Mouse (Mus musculus): ENCODE measurements around the gene 1600002K03Rik.

The 1600002K03Rik gene

DNA sequence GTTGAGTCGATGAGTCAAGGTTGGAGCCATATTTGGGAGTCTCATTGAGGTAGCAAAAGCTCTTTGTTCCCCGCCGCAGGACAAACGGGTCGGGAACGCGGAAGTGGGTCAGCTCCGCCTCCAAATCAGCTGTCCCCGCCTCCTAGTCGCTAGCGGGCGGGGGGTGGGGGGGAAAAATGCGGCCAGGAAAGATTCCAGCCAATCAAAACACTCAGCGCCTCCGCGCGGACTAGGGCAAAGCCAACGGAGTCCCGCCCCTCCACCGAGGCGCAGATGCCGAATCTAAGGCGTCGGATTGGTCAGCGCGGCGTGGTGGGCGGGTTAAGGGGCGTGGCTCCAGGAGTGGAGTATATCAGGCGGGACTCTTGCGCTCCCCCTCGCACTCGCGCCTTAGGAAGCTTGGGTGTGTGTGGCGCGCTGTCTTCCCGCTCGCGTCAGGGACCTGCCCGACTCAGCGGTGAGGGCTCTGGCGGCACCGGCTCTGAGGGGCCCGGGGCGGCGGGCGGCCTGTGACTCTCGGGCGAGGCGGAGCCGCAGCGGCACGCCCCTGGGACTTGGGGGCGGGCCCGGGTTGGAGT lies 5.2 kb upstream of the 1600002K03Rik start:
- DNase-seq (ENCODE audit: low spot score in 2 of 2): peak; percentile 97 to 99

DNA sequence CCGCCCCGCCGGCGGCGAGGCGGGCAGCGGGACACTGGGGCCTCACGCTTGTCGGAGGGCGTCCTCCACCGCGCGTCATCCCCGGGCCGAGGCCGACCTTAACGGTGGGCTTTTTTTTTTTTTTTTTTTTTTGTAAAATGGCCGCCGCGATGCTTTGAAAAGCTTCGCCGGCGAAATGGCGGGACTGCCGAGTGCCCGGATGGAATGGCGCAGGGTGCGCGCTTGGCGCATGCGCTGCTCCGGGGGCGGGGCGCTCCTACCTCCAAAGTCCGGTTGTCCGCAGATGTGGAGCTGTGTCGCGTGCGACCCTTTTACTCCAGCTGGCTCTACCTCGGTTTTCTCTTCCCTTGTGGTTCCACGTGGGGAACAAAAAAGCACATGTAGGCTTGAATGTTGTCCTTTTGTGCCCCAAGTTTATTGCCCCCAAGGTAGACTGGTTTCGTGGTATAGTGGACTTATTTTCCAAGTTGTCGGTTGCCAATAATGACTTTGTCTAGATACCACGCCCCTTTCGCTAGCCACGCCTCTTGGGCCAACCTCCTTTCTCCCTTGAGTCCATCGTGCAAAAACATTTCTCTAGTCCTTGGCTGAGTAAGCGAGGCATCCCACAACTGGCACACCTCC lies 4.6 kb upstream of the 1600002K03Rik start:
- peak; percentile 89 to 94 for DNase-seq (ENCODE audit: low spot score in 2 of 2)

DNA sequence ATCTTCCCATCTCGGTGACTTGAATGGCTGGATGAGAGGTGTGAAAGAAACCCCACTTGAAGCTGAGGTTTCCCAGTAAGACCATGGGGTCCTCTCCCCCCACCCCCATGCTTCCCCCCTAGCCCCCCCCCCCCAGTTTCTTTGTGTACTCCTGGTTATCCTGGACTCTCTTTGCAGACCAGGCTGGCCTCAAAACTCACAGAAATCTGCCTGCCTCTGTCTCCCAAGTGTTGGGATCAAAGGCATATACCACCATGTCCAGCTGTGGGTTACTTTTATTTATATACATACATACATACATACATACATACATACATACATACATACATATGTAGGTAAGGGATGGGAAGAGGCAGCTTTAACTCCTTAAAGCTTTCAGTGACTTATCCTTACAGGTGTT lies 3.7 kb upstream of the 1600002K03Rik start:
- DNase-seq (ENCODE audit: low spot score in 2 of 2): no peak

DNA sequence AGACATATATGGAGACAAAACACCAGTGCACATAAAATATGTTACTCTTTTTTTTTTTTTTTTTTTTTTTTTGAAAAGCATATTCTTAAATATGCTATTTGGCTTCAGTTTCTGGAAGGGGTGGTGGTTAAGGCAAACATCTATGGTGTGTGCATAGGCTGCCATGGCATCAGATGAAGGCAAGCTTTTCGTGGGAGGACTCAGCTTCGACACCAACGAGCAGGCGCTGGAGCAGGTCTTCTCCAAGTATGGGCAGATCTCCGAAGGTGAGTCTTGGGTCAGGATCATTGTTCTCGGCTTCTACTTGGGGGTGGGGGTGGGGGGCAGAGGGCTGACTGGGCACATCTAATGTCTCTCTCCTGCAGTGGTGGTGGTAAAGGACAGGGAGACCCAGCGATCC lies 3.1 kb upstream of the 1600002K03Rik start:
- no peak for DNase-seq (ENCODE audit: low spot score in 2 of 2)

DNA sequence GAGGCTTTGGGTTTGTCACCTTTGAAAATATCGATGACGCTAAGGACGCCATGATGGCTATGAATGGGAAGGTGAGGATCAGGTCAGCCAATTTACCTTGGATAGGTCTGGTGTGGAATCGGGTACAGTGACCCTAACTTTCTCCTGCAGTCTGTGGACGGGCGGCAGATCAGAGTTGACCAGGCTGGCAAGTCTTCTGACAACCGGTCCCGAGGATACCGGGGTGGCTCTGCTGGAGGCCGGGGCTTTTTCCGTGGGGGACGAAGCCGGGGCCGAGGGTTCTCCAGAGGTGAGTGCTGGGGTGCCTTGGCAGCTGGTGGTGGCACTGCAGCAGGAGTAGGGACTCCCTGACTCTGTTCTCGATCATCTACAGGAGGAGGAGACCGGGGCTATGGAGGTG lies 2.7 kb upstream of the 1600002K03Rik start:
- peak in 1 of 2 experiments; percentile 4 for DNase-seq (ENCODE audit: low spot score in 2 of 2)

DNA sequence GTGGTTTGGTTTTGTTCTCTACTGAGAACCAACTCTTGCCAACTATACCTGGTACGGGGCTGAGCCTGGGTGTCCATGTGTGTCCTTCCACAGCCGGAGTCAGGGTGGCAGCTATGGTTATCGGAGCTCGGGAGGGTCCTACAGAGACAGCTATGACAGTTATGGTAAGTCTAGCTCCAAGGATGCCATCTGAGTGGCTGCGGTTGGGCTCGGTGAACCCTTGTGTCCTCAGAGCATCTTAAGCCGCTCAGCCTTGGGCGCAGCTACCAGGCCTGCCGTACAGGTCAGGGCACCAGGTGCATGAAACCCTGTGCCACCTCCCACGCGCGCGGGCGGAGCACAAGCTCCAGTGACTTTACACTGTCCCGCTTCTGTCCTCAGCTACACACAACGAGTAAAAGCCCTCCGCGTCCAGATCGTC lies 2.1 kb upstream of the 1600002K03Rik start:
- DNase-seq (ENCODE audit: low spot score in 2 of 2): no peak

DNA sequence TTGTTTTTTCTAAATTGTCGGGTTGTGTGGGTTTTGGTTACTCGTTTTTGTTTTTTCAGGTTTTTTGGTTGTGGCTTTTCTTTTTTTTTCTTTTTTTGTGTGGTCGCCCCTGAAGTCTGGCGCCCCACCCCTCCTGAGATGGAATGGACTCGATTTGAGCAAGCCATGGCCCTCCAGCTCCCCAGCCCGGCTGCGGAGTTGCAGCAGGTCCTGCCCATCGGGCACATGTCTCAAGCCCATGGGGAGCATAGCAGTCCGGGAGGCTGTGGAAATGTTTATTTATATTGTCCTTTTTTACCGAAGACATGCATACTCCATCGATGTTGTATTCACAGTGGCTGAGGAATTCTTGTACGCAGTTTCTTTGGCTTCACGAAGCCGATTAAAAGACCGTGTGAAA lies 1.5 kb upstream of the 1600002K03Rik start:
- DNase-seq (ENCODE audit: low spot score in 2 of 2): no peak

DNA sequence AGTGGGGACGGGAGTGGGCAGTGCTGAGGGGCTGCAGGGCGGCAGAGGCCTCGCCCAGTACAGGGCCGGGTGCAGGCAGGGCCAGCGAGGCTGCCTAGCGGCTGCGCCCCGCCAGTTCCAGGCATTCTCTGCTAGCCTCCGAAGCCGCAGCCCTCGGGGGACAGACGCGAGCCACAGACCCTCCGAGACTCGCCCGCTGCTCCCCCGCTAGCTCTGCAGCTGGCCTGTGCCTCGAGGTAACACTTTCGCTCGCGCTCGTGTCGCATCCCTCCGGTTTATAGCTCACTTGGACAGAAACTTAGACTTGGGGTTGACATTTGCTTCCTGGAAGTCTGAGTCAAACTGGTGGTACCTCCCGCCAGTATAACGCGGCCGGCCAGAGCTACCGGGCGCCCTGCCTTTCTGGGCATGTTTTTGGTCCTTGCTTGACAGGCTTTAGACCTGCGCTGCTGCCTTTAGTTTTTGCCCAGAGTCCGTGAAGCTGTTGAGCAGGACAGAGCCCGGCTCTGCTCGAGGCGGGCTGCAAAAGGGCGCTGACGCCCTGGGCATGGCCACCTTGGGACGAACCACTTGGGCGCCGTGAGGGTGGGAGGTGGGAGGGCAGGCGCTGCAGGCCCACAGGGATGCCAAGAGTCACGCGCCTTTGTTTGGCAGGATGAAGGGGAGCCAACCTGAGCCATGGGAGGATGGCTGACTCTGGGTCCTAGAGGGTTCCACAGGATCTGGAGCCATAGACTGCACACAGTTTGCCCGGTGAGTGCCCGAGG lies 801 bp upstream of the 1600002K03Rik start:
- DNase-seq (ENCODE audit: low spot score in 2 of 2): peak in 1 of 2 experiments; percentile 3

DNA sequence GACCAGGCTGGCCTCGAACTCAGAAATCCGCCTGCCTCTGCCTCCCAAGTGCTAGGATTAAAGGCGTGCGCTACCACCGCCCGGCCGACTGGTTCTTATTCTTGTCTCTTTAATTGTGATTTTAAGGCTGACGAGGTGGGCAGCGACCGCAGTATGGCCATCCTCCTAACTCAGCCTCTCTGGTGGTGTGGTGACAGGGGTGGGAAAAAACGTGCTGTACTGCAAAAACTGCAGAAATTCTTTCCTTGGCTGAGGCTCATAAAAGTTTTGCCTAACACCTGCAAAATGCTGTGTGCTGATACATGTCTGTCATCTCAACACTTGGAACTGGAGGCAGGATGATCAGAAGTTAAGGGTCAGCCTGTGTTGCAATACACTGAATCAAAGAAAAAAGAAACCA lies 614 bp downstream of the 1600002K03Rik start:
- no peak for DNase-seq (ENCODE audit: low spot score in 2 of 2)

DNA sequence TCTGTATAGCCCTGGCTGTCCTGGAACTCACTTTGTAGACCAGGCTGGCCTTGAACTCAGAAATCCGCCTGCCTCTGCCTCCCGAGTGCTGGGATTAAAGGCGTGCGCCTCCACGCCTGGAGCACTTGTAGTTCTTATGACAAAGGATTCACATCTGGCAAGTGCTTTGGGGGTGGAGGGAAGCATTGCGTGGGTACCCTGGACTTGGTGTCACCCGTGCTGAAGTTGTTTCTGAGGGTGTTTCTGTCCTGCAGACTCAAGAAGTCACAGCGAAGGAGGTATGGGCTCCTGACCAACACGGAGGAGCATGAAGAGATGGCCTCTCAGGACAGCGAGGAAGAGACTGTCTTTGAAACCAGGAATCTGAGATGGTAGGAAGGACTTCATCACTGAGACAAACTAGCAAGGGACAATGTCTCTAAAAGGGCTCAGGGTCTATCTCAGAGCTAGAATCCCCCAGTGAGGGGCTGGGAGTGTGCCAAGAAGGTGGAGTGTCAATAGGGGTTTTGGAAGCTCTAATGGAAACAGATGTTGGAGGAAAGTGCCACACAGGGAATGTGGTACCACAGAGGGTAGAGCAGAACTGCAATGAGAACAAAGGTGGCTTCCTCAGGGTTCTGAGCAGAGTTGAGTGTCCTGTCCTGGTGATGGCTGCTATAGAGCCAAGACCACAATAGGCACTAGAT lies 1.4 kb downstream of the 1600002K03Rik start:
- peak in 1 of 2 experiments; percentile 4 for DNase-seq (ENCODE audit: low spot score in 2 of 2)

DNA sequence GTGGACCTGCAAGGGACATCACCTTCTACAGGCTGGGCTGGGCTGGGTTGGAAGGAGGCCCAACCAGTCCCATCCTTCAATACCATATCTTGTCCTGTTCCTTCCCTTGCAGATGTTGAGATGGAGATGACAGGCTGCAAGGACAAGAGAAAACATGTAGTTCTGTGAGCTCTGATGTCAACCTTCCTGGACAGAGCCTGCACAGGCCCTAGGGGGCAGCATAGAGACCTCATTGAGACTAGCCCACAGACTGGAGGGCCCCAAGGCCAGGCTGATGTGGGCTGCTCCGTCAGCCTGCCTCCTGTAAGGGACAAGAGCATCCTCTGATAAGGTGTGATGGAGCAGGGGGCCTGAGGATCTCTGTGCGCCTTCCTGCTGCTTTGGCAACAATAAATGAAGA lies 2.0 kb downstream of the 1600002K03Rik start:
- DNase-seq (ENCODE audit: low spot score in 2 of 2): peak in 1 of 2 experiments; percentile 7

DNA sequence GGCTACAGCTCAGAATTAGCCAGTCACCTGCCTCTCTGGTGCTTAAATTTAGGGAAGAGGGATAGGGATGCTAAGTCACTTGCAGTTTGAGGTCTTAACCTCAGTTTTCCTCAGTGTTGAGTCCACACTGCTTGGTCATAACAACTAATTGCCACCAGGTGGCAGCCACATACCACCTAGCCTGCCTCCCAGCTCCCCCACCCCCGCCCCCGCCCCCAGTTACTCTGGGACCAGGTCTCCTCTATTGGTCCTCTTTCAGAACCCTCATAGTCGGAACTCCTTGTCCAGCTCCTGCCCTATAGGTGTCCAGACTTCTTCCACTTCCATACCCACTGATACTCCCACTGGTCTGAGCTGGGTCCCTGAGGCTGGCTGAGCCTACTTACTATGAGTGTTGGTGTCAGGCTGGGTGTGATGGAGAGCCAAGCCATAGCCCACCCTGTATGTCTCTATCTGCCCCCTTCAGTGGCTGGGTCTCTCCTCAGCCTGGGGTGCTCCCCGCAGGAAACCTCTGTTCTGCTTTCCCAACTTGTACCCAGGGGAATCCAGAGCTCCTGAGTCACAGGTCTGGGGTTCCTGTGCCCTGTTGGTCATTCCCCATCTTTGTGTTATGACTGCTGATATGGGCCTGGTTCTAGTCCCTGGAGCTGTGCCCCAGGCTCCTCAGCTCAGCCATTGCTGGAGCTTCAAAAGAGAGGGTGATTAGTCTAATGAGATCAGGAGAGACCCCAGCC lies 3.0 kb downstream of the 1600002K03Rik start:
- no peak for DNase-seq (ENCODE audit: low spot score in 2 of 2)

DNA sequence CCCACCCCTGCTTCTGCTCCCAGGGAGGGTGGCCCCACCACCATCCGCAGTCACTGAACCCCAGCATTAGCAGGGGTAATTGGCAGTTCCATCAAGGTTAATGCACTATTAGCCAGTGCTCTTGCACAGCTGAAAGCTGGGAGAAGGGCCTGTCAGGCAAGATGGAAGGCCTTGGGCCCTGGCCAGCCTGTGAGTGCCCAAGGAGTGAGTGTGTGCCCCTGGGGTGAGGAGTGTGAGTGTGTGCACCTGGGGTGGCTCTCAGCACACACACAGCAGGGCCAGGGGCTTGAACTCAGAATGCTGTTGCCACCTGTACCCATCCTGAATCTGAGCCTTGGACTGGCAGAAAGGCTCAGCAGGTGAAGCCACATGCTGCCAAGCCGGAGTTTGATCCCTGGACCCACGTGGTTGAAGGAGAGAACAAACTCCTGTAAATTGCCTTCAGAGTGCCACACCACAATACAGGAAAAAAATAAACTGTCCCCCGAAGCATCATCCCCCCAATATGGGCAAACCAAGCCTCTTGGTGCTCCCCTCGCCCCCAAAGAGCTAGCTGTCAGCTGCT lies 3.6 kb downstream of the 1600002K03Rik start:
- no peak for DNase-seq (ENCODE audit: low spot score in 2 of 2)

DNA sequence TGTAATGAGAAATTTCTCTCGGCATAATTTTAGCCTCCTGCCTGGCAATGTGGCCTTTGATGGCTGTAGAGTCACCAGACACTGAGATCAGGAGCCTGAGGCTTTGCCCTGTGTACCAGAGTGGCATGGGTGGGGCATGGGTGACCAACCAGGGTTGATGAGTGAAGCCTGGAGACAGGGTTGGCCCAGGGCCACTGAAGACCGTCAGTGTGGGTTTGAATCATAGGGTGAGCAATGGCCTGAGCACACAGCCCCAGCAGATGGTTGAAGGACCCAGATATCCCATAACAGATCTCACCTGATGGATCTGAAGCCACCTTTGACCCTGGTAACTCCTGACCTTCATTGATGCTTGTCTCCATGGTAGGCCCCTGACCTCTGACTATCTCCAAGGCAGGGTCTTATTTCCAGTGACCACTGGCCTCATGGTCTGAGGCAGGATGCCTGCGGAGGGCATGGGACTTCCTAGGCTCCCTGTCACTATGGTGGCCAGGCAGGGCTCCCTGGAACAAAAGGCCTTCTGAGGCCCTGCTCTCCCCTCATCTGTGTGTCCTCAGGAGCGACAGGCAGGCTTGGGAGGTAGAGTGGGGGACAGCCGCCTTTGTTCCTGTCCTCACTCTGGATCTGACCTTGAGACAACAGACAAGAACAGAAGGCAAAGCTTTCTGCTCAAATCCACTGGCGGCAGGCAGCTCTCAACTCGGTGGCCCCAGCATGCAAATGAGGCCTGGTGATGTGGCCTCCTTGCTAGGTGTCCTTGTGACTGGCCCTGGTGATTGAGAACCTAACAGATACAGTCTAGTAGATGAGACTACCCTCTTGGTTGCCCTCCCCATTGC lies 4.9 kb downstream of the 1600002K03Rik start:
- no peak for DNase-seq (ENCODE audit: low spot score in 2 of 2)

DNA sequence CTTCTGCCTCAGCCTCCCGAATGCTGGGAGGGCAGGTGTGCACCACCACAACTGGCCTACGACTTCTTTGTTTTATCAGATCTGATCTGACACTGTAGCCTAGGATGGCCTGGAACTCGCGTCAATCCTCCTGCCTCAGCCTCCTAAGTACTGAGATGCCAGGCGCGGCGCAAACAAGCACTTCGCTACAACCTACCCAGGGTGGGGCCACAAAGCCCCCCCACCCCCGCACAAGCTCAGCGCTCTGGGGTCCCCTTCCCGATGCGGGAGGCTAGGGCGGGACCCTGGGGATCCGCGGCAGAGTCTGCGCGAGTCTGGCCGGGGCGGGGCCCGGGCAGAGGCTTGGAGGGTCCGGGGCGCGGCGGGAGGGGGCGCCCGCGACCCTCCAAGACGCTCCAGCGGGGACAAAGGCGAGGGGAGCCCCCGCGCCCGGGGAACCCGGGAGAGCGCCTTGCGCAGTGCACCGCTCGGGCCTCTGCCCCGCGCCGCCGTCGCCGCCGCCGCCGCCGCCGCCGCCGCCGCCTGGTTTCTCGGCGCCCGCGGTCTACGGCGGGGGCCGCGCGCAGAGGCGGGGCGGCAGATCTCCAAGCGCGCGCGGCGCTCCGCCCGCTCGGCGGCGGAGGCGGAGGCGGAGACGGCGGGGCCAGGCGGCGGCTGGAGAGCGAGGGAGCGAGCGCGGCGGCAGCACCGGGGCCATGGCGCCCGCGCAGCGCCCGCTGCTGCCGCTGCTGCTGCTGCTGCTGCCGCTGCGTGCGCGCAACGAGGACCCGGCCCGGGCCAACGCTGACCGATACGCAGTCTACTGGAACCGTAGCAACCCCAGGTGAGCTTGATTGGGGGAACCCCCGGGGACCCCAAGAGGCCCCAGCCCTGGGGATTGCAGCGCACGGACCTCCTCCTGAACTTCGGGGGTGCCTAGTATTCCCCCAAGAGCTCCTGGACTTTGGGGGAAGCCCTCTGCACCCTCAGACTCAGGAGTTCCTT lies 6.6 kb downstream of the 1600002K03Rik start, which contains the start of gene Efna2:
Gene Efna2 (plus strand): TSS at position 415 of the 984 bp plus-strand sequence.
- peak in 1 of 2 experiments; percentile 33 for DNase-seq (ENCODE audit: low spot score in 2 of 2)

DNA sequence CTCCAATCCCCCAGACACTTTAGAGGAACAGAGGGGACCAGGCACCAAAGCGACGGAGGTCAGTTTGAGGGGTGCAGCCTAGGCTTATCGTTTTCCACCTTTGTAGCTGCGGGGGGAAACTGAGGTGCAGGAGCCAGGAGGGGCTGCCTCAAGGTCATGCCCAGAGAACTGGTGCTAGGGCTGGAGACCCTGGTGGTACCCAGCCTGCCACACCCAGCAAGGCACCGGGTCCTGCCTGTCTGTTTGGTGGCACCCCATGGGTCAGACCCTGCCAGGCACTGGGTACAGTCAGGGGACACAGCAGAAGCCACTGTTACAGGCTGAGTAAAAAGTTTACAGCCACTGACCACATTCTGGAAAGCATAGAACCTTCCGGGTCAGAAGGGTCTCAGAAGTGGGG lies 7.5 kb downstream of the 1600002K03Rik start:
- no peak for DNase-seq (ENCODE audit: low spot score in 2 of 2)

DNA sequence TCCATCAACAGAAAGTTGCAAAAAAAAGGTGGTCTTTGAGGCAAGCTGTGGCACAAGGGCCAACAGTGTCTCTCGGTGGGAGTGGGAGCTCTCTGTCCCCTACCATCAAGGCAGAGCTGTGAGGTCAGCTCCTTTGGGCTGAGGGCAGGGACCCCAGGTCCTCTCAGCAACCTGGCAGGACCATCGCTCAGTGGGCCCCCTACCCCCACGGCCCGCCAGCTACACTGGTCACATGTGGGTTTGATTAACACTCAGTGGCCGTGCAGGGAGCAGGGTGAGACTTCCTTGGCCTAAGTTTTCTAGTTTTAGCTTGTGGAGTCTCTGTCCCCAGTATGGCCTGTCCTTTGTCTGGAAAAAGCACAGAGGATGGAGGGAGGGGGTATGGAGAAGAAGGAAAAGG lies 8.1 kb downstream of the 1600002K03Rik start:
- no peak for DNase-seq (ENCODE audit: low spot score in 2 of 2)

DNA sequence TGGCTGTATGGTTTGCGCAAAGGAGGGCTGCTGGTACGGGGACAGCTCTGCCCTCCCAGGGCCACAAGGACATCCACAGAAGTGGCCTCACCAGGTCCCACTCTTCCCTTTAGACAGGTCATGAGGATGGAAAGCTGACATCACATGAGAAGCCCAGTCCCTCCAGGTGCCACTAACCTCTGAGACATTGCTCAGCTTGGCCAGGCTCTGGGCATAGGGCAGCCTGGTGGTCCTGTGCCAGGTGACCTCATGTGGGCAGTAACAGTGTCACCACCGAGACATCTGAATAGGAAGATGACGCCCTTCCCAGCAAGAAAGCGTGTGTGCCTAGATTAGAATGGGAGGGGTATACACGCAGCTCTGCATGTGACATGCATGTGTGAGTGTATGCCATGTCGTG lies 9.8 kb downstream of the 1600002K03Rik start:
- no peak for DNase-seq (ENCODE audit: low spot score in 2 of 2)

DNA sequence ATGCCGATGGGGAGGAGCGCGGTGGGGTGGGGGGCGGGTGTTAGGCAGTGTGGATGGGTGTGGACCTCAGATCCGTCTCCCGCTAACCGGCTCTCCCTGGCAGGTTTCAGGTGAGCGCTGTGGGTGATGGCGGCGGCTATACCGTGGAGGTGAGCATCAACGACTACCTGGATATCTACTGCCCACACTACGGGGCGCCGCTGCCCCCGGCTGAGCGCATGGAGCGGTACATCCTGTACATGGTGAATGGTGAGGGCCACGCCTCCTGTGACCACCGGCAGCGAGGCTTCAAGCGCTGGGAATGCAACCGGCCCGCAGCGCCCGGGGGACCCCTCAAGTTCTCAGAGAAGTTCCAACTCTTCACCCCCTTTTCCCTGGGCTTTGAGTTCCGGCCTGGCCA lies 13.9 kb downstream of the 1600002K03Rik start:
- no peak for DNase-seq (ENCODE audit: low spot score in 2 of 2)
